Mouse (Mus musculus): ENCODE results near the gene Atg4c.

GRCm38 (mm10) chr4:99200383-99201136 is 6.8 kb downstream of the Atg4c start:
- TF ChIP-seq TAL1 (IDR thresholded peaks at IDR 0.05; ENCODE audit: low read length), result no peak
- no peak for TF ChIP-seq GATA1 (IDR thresholded peaks at IDR 0.05; ENCODE audit: low read length)
